Mouse (Mus musculus): ENCODE results near the gene Wdr74. TPM values are rescaled to one million over a fixed set of nuclear protein-coding genes. Genes with fewer than 3 reads are reported as not detected.
A peak's percentile ranks its signal among the peaks of the same experiment; 100 is the strongest.

The Wdr74 gene
- total and polyA plus RNA-seq, 3 experiments, result 15.7 to 19.2 (median 18.7) TPM

GRCm38 (mm10) chr19:8713997-8714652, 21.5 kb upstream of the Wdr74 start:
- no peak for DNase-seq
- TF ChIP-seq POLR2A (IDR thresholded peaks at IDR 0.05; ENCODE audit: insufficient read depth, low read depth, low read length) (no peak), EP300 (IDR thresholded peaks at IDR 0.05; ENCODE audit: insufficient read depth, low read depth, low read length) (peak; percentile 4; the same call in 1 of the 2 replicates), CTCF (IDR thresholded peaks at IDR 0.05) (no peak)
- H3K27me3 ChIP-seq (ENCODE audit: control insufficient read depth, insufficient read depth, low read length), result no peaks in the 10 kb centered on the region
- WGBS, result 9% methylated on average over 13 of the region's 13 CpGs
- H3K36me3 ChIP-seq (ENCODE audit: control insufficient read depth, insufficient read depth, low read length), result peaks cover 29% of the 10 kb centered on the region
- H3K4me3 ChIP-seq, result peak overlapping the region; percentile 84
- peak overlapping the region; percentile 61 for H3K9ac ChIP-seq (ENCODE audit: low read depth, low read length)
- peak overlapping the region; percentile 90 for H3K27ac ChIP-seq
- H3K79me2 ChIP-seq (replicated peaks; ENCODE audit: control insufficient read depth, insufficient read depth, low read length), result no peaks in the 10 kb centered on the region
- intact Hi-C loops (cut with DNase I), result loop anchor here (1.0 to 10.0 kb wide), 2 partner anchors 9 to 391 kb away; partner anchors contain the start of gene Slc3a2
- H3K4me1 ChIP-seq (ENCODE audit: control insufficient read depth, insufficient read depth, low read length), result peaks cover 11% of the 10 kb centered on the region

- no peak for TF ChIP-seq POLR2A (IDR thresholded peaks at IDR 0.05; ENCODE audit: insufficient read depth, low read depth, low read length)
- TF ChIP-seq EP300 (IDR thresholded peaks at IDR 0.05; ENCODE audit: insufficient read depth, low read depth, low read length), result no peak
- TF ChIP-seq CTCF (IDR thresholded peaks at IDR 0.05), result 0 out of 2 replicates have a peak, but pooled peaks have one; percentile 13
- intact Hi-C loops (cut with DNase I), result loop anchor here (10.0 kb wide), 1 partner anchor 390 kb away; no protein-coding TSS in a partner anchor
- DNase-seq, result peak in 1 of 2 experiments; percentile 39
- no peaks in the 10 kb centered on the region for H3K79me2 ChIP-seq (replicated peaks; ENCODE audit: control insufficient read depth, insufficient read depth, low read length)
- no peak overlapping the region for H3K4me3 ChIP-seq
- no peak overlapping the region for H3K9ac ChIP-seq (ENCODE audit: low read depth, low read length)
- peaks cover 11% of the 10 kb centered on the region for H3K4me1 ChIP-seq (ENCODE audit: control insufficient read depth, insufficient read depth, low read length)
- H3K27ac ChIP-seq, result peak overlapping the region; percentile 38; the same call in 1 of the 2 replicates
- WGBS, result 51% methylated on average over 10 of the region's 10 CpGs
- peaks cover 27% of the 10 kb centered on the region for H3K36me3 ChIP-seq (ENCODE audit: control insufficient read depth, insufficient read depth, low read length)
- no peaks in the 10 kb centered on the region for H3K27me3 ChIP-seq (ENCODE audit: control insufficient read depth, insufficient read depth, low read length)
Observed at GRCm38 (mm10) chr19:8714653-8715481, 20.8 kb upstream of the Wdr74 start.

GRCm38 (mm10) chr19:8715868-8716766, 19.5 kb upstream of the Wdr74 start:
- WGBS, result 92% methylated on average over 10 of the region's 10 CpGs
- DNase-seq, result no peak
- Histone ChIP-seq H3K4me3 (no peak overlapping the region), H3K36me3 (ENCODE audit: control insufficient read depth, insufficient read depth, low read length) (peaks cover 14% of the 10 kb centered on the region), H3K4me1 (ENCODE audit: control insufficient read depth, insufficient read depth, low read length) (peaks cover 9% of the 10 kb centered on the region), H3K27ac (no peak overlapping the region), H3K79me2 (replicated peaks; ENCODE audit: control insufficient read depth, insufficient read depth, low read length) (no peaks in the 10 kb centered on the region), H3K27me3 (ENCODE audit: control insufficient read depth, insufficient read depth, low read length) (no peaks in the 10 kb centered on the region), H3K9ac (ENCODE audit: low read depth, low read length) (no peak overlapping the region)
- TF ChIP-seq CTCF (IDR thresholded peaks at IDR 0.05), result no peak
- TF ChIP-seq EP300 (IDR thresholded peaks at IDR 0.05; ENCODE audit: insufficient read depth, low read depth, low read length), result no peak
- TF ChIP-seq POLR2A (IDR thresholded peaks at IDR 0.05; ENCODE audit: insufficient read depth, low read depth, low read length), result no peak
- intact Hi-C loops (cut with DNase I), result loop anchor here (10.0 kb wide), 1 partner anchor 389 kb away; no protein-coding TSS in a partner anchor

- intact Hi-C loops (cut with DNase I), result loop anchor here (10.0 kb wide), 1 partner anchor 388 kb away; no protein-coding TSS in a partner anchor
- no peaks in the 10 kb centered on the region; the same call in 1 of the 2 replicates for H3K79me2 ChIP-seq (replicated peaks; ENCODE audit: control insufficient read depth, insufficient read depth, low read length)
- no peak overlapping the region for H3K9ac ChIP-seq (ENCODE audit: low read depth, low read length)
- TF ChIP-seq POLR2A (IDR thresholded peaks at IDR 0.05; ENCODE audit: insufficient read depth, low read depth, low read length), result no peak
- TF ChIP-seq CTCF (IDR thresholded peaks at IDR 0.05), result no peak
- TF ChIP-seq EP300 (IDR thresholded peaks at IDR 0.05; ENCODE audit: insufficient read depth, low read depth, low read length), result no peak
- no peak overlapping the region for H3K27ac ChIP-seq
- H3K36me3 ChIP-seq (ENCODE audit: control insufficient read depth, insufficient read depth, low read length), result peaks cover 8% of the 10 kb centered on the region
- peaks cover 5% of the 10 kb centered on the region for H3K4me1 ChIP-seq (ENCODE audit: control insufficient read depth, insufficient read depth, low read length)
- H3K4me3 ChIP-seq, result no peak overlapping the region
- 77% methylated on average over 10 of the region's 10 CpGs for WGBS
- H3K27me3 ChIP-seq (ENCODE audit: control insufficient read depth, insufficient read depth, low read length), result no peaks in the 10 kb centered on the region
- no peak for DNase-seq
Observed at GRCm38 (mm10) chr19:8716767-8717475, 18.7 kb upstream of the Wdr74 start.

- no peak overlapping the region for H3K27ac ChIP-seq
- DNase-seq, result peak; percentile 43 to 70
- intact Hi-C loops (cut with DNase I), result loop anchor here (10.0 kb wide), 1 partner anchor 386 kb away; no protein-coding TSS in a partner anchor
- H3K36me3 ChIP-seq (ENCODE audit: control insufficient read depth, insufficient read depth, low read length), result peaks cover 3% of the 10 kb centered on the region; the same call in 1 of the 2 replicates
- peak; percentile 91 for TF ChIP-seq CTCF (IDR thresholded peaks at IDR 0.05)
- TF ChIP-seq POLR2A (IDR thresholded peaks at IDR 0.05; ENCODE audit: insufficient read depth, low read depth, low read length), result no peak
- 0 out of 2 replicates have a peak, but pooled peaks have one; percentile 25 for TF ChIP-seq EP300 (IDR thresholded peaks at IDR 0.05; ENCODE audit: insufficient read depth, low read depth, low read length)
- no peaks in the 10 kb centered on the region; the same call in 1 of the 2 replicates for H3K79me2 ChIP-seq (replicated peaks; ENCODE audit: control insufficient read depth, insufficient read depth, low read length)
- 74% methylated on average over 3 of the region's 3 CpGs for WGBS
- no peak overlapping the region for H3K9ac ChIP-seq (ENCODE audit: low read depth, low read length)
- H3K4me3 ChIP-seq, result no peak overlapping the region
- H3K27me3 ChIP-seq (ENCODE audit: control insufficient read depth, insufficient read depth, low read length), result no peaks in the 10 kb centered on the region
- peaks cover 4% of the 10 kb centered on the region for H3K4me1 ChIP-seq (ENCODE audit: control insufficient read depth, insufficient read depth, low read length)
Observed at GRCm38 (mm10) chr19:8718357-8718756, 17.3 kb upstream of the Wdr74 start.
